Mouse (Mus musculus) C3H10T1/2 (cell line): Measurements from ENCODE around the gene Polr3gl. TPM values are rescaled to one million over a fixed set of nuclear protein-coding genes. Genes with fewer than 3 reads are reported as not detected.

Experiments used
- polyA plus RNA-seq, 2 experiments: library from polyadenylated mRNA; unstranded; fragments of >200 nt; fragmentation: generic; extraction: Trizol; gene quantifications; one replicate each; pipeline ENCODE4 v1.2.1; 2012; ENCODE audit warnings: missing spikeins in 2 of 2

The Polr3gl gene
- 10 to 100 TPM in 1 of 2 experiments, 1 to 10 TPM in 1; 3.2 to 21.0 TPM for polyA plus RNA-seq

GRCm38 (mm10) chr3:96593790-96594560, at the start of gene Polr3gl:
Gene Polr3gl (minus strand): TSS chr3:96594181.

GRCm38 (mm10) chr3:96634928-96635879, 41.2 kb upstream of the Polr3gl start, which contains the start of the genes Pex11b and Gm42957:
Gene Pex11b (plus strand): TSS chr3:96635376.
Gene Gm42957 (plus strand): TSS chr3:96635474.

GRCm38 (mm10) chr3:96629729-96630600, 36.0 kb upstream of the Polr3gl start, which contains the start of gene Rbm8a:
Gene Rbm8a (plus strand): TSS chr3:96629933.

GRCm38 (mm10) chr3:96600639-96601250, 6.8 kb upstream of the Polr3gl start, which contains the start of gene Lix1l:
Gene Lix1l (plus strand): TSS chr3:96601149.

GRCm38 (mm10) chr3:96596228-96596707, 2.3 kb upstream of the Polr3gl start, which contains the start of gene Ankrd34a:
Gene Ankrd34a (plus strand): TSS chr3:96596636.

GRCm38 (mm10) chr3:96576690-96577541, 17.1 kb downstream of the Polr3gl start, which contains the start of gene Gm16253:
Gene Gm16253 (plus strand): TSS chr3:96576984.

GRCm38 (mm10) chr3:96557694-96558093, 36.3 kb downstream of the Polr3gl start, which contains the start of gene Txnip:
Gene Txnip (plus strand): TSS chr3:96557957.

Other genes starting within 250 kb of the Polr3gl start
- gene BC107364, start 141.9 kb downstream of the Polr3gl start, polyA plus RNA-seq = not detected
- gene Hfe2, start 69.0 kb downstream of the Polr3gl start, polyA plus RNA-seq = not detected
- gene Txnip, start 36.2 kb downstream of the Polr3gl start, polyA plus RNA-seq = 100 to 1,000 TPM in 1 of 2 experiments, 1 to 10 TPM in 1; 4.2 to 111 TPM
- gene Gm16253, start 17.2 kb downstream of the Polr3gl start, polyA plus RNA-seq = under 1 TPM; 0.23 to 0.51 TPM
- 1 to 10 TPM in 1 of 2 experiments, under 1 TPM in 1; 0.67 to 1.1 TPM for gene Ankrd34a, start 2.5 kb upstream of the Polr3gl start, polyA plus RNA-seq
- gene Lix1l, start 7.0 kb upstream of the Polr3gl start, polyA plus RNA-seq = 10 to 100 TPM; 16.3 to 85.1 TPM
- 10 to 100 TPM; 55.8 to 66.9 TPM for gene Rbm8a, start 35.8 kb upstream of the Polr3gl start, polyA plus RNA-seq
- gene Pex11b, start 41.2 kb upstream of the Polr3gl start, polyA plus RNA-seq = 10 to 100 TPM; 12.0 to 28.6 TPM
- under 1 TPM; 0.01 to 0.02 TPM for gene Gm42957, start 41.3 kb upstream of the Polr3gl start, polyA plus RNA-seq
- gene Itga10, start 51.4 kb upstream of the Polr3gl start, polyA plus RNA-seq = under 1 TPM; 0.06 to 0.67 TPM
- under 1 TPM; 0.02 to 0.08 TPM for gene Ankrd35, start 76.0 kb upstream of the Polr3gl start, polyA plus RNA-seq
- gene Pias3, start 102.2 kb upstream of the Polr3gl start, polyA plus RNA-seq = 10 to 100 TPM; 13.6 to 29.1 TPM
- gene Nudt17, start 114.4 kb upstream of the Polr3gl start, polyA plus RNA-seq = 1 to 10 TPM; 2.5 to 3.8 TPM
- 10 to 100 TPM; 22.2 to 31.1 TPM for gene Polr3c, start 133.4 kb upstream of the Polr3gl start, polyA plus RNA-seq
- gene Rnf115, start 133.5 kb upstream of the Polr3gl start, polyA plus RNA-seq = 1 to 10 TPM; 1.4 to 8.0 TPM
- not detected for gene Pdzk1, start 235.1 kb upstream of the Polr3gl start, polyA plus RNA-seq
- gene Cd160, start 235.2 kb upstream of the Polr3gl start, polyA plus RNA-seq = under 1 TPM in 1 of 2 experiments, not detected in 1; 0.08 TPM